7 mouse cellular contexts compared by ENCODE assay signal in the genomic region with DNA sequence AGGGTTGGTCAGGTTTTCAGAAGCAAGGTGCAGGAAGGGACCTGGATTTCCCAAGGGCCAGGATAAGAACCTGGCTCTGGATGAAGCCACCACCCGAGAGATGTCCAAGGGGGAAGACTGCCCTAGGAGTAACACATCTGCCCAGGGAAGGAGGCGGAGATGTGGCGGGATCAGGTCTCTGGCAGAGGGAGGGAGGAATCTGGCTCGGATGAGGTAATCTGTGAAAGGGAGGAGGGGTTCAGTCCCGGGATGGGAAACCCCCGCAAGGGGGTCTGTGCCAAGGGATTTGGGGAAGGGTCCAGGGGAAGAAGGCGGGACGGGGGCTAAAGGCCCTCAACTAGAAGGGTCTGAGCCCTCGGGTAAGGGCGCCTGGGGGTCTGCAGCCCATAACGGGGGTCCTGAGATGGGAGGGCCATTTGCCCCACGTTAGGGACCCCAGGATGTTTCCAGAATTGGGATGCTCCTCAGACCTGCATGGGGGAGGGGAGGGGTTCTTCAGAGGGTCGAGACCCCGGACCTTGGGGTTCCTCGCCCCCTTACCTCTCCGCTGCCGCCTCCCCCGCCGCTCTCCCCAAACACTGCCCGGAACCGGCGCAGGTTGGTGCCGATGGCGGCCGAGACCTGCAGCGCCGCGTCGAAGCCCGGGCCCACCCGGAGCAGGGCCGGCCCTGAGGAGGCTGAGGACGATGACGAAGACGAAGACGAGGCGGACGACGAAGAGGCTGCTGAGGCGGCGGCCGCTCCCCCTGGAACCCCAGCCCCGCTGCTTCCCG. TPM values are rescaled to one million over a fixed set of nuclear protein-coding genes. Genes with fewer than 3 reads are reported as not detected.
DNase-seq lines count a peak whose midpoint lies in the region; ATAC-seq lines count a peak whose summit lies in the region.

No protein-coding gene starts in this region.

- peak overlapping the region; percentile 89 for H3K4me2 ChIP-seq in forebrain, embryonic 15.5 days (replicated peaks)
- peak overlapping the region; percentile 95 for H3K4me2 ChIP-seq in lung, embryonic 16.5 days (ENCODE audit: low read depth, low read length)

- ATAC-seq in forebrain, embryonic 15.5 days (replicated peaks): peak; percentile 21; the same call in 1 of the 2 replicates
- ATAC-seq in lung, embryonic 16.5 days (ENCODE audit: low read depth): peak; percentile 7; the same call in 1 of the 2 replicates

- no peaks in the 10 kb centered on the region for H3K9me3 ChIP-seq in forebrain, embryonic 15.5 days
- no peaks in the 10 kb centered on the region for H3K9me3 ChIP-seq in lung, embryonic 16.5 days (ENCODE audit: control insufficient read depth, low read length)

- peak overlapping the region; percentile 99 for H3K27ac ChIP-seq in forebrain, embryonic 15.5 days (replicated peaks)
- peak overlapping the region; percentile 93 for H3K27ac ChIP-seq in lung, embryonic 16.5 days (ENCODE audit: low read length)

- no peaks in the 10 kb centered on the region for H3K27me3 ChIP-seq in forebrain, embryonic 15.5 days
- H3K27me3 ChIP-seq in lung, embryonic 16.5 days (ENCODE audit: control insufficient read depth, insufficient read depth, low read depth, low read length): no peaks in the 10 kb centered on the region

- WGBS in forebrain, embryonic 15.5 days: under 1% methylated on average over 39 of the region's 44 CpGs
- under 1% methylated on average over 40 of the region's 44 CpGs for WGBS in lung, embryonic 16.5 days

- peaks cover 51% of the 10 kb centered on the region for H3K4me1 ChIP-seq in forebrain, embryonic 15.5 days
- peaks cover 25% of the 10 kb centered on the region for H3K4me1 ChIP-seq in lung, embryonic 16.5 days (replicated peaks; ENCODE audit: control insufficient read depth, insufficient read depth, low read length)

- peak; percentile 60 for DNase-seq in A20 (ENCODE audit: low read depth, low spot score)
- peak; percentile 41 for DNase-seq in CD4-positive, CD25-positive, alpha-beta regulatory T cell, adult 2 months (ENCODE audit: low read depth, low spot score)
- DNase-seq in cerebellum, adult 11 months: peak; percentile 56
- DNase-seq in kidney, adult 8-10 months: peak; percentile 14 to 29
- peak; percentile 40 for DNase-seq in right cerebral cortex, postnatal 4 days

- H3K4me3 ChIP-seq in forebrain, embryonic 15.5 days: peak overlapping the region; percentile 62
- H3K4me3 ChIP-seq in lung, embryonic 16.5 days (ENCODE audit: low read length): peak overlapping the region; percentile 97

- no peaks in the 10 kb centered on the region for H3K36me3 ChIP-seq in forebrain, embryonic 15.5 days
- H3K36me3 ChIP-seq in lung, embryonic 16.5 days (ENCODE audit: control insufficient read depth, insufficient read depth, low read length): no peaks in the 10 kb centered on the region

- peak overlapping the region; percentile 77 for H3K9ac ChIP-seq in forebrain, embryonic 15.5 days (replicated peaks)
- H3K9ac ChIP-seq in lung, embryonic 16.5 days (ENCODE audit: low read length): peak overlapping the region; percentile 97

RNA-seq across cellular contexts. Expression of a gene that starts 0.6 kb away (rescaled TPM):
- 30.3 and 31.6 TPM in 2 replicates for polyA plus RNA-seq in forebrain, embryonic 15.5 days (2015; fragmentation: Nextera tagmentation; extraction: Ambion mirVana)
- 8.1 and 11.7 TPM in 2 replicates for polyA plus RNA-seq in lung, embryonic 16.5 days (2015; fragmentation: Nextera tagmentation; extraction: Ambion mirVana)

RNA-seq across cellular contexts. Expression of a gene that starts 40.0 kb away (rescaled TPM):
- 730 and 763 TPM in 2 replicates for polyA plus RNA-seq in forebrain, embryonic 15.5 days (2015; fragmentation: Nextera tagmentation; extraction: Ambion mirVana)
- 641 and 656 TPM in 2 replicates for polyA plus RNA-seq in lung, embryonic 16.5 days (2015; fragmentation: Nextera tagmentation; extraction: Ambion mirVana)

Comparison
In these comparisons a context has a peak if more than half of its experiments do, and no peak if none do; other contexts are left out.
1. Peak in every context shown above with its lines: DNase-seq, ATAC-seq, H3K4me3 ChIP-seq and H3K27ac ChIP-seq.